Comparison of ENCODE assay signal across 9 mouse cellular contexts in the genomic region with DNA sequence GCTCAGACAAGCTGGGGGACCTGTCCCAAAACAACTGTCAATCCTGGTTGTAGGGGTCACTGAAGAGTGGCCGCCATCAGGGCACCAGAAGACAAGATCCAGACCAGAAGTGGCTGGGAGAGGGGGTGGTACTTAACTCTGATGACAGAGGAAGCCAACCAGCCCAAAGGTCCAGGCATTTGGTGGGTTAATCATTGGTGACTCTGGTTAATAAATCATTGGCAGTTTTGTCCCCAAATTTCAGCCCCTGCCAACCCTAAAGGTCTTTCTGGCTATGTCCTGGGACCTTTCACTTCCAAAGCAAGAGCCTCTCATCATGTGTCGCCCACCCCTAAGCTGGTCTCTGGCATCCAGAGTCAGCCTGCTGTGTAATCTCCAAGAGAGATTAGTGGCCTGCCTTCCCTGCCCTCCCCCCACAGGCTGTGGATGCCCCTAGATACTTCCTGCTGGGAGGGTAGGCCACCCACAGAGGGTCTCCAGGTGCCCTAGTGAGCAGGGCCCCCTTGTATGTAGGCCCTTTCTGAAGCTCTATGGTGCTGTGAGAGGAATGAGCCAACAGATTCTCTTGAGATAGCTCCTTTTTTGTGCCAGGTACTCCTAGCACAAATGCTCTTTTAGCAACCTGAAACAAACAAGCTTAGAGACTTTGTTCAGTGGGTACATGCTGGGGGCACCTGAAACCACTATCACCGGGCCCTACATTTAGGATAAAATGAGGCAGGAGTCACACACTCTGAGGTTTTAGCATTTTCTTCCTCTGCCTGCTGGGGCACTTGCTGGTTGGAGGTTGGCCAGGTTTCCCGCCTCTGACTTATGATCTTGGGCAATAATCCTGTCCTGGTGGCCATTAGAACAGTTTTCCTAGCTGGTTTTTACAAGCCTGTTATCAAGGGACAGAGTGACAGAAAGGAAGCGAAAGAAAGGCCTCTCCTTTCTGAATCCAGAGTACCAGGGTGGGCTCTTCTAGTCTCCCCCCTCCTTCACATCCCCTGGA. TPM values are rescaled to one million over a fixed set of nuclear protein-coding genes. Genes with fewer than 3 reads are reported as not detected.
DNase-seq lines count a peak whose midpoint lies in the region; ATAC-seq and TF ChIP-seq lines count a peak whose summit lies in the region.
"Had no signal": no experiment of that assay in that cellular context is flagged by ENCODE, and none has a peak within 500 bp of the region (broad histone marks: within the 10 kb centered on the region; RNA-seq: fewer than 3 reads in every experiment).

No protein-coding gene starts in this region.

- no peak overlapping the region for H3K4me3 ChIP-seq in forebrain, embryonic 10.5 days
- no peak overlapping the region for H3K4me3 ChIP-seq in forebrain, postnatal 0 days (ENCODE audit: low read depth, low read length)
- no peak overlapping the region for H3K4me3 ChIP-seq in neural tube, embryonic 13.5 days
- H3K4me3 ChIP-seq in neural tube, embryonic 15.5 days (replicated peaks), result no peak overlapping the region

- DNase-seq in forebrain, embryonic 10.5 days (ENCODE audit: extremely low spot score, low spot score), result no peak
- no peak for DNase-seq in forebrain, postnatal 0 days
- DNase-seq in neural tube, embryonic 10.5 days (ENCODE audit: extremely low spot score, low spot score), result no peak
- DNase-seq in kidney, postnatal 14 days, result peak; percentile 75
- DNase-seq in spleen, postnatal 4 days (ENCODE audit: low spot score in 2 of 2), result no peak
- no peak for DNase-seq in thymus, postnatal 36 days
- DNase-seq: gastrocnemius, postnatal 14 days had no signal

- H3K9me3 ChIP-seq in forebrain, embryonic 10.5 days, result no peaks in the 10 kb centered on the region
- no peaks in the 10 kb centered on the region for H3K9me3 ChIP-seq in forebrain, postnatal 0 days (ENCODE audit: low read length)
- no peaks in the 10 kb centered on the region for H3K9me3 ChIP-seq in neural tube, embryonic 13.5 days
- no peaks in the 10 kb centered on the region for H3K9me3 ChIP-seq in neural tube, embryonic 15.5 days (replicated peaks)

- no peak overlapping the region for H3K4me2 ChIP-seq in forebrain, postnatal 0 days (ENCODE audit: low read depth)
- no peak overlapping the region for H3K4me2 ChIP-seq in neural tube, embryonic 13.5 days
- no peak overlapping the region for H3K4me2 ChIP-seq in neural tube, embryonic 15.5 days

- H3K27me3 ChIP-seq in forebrain, embryonic 10.5 days (ENCODE audit: poor library complexity, severe bottlenecking), result no peaks in the 10 kb centered on the region
- H3K27me3 ChIP-seq in forebrain, postnatal 0 days (ENCODE audit: insufficient read depth, low read length), result no peaks in the 10 kb centered on the region
- H3K27me3 ChIP-seq in neural tube, embryonic 13.5 days, result no peaks in the 10 kb centered on the region
- H3K27me3 ChIP-seq in neural tube, embryonic 15.5 days (replicated peaks), result no peaks in the 10 kb centered on the region

- no peak for ATAC-seq in forebrain, postnatal 0 days
- ATAC-seq in neural tube, embryonic 13.5 days (ENCODE audit: low read depth), result no peak
- ATAC-seq in neural tube, embryonic 15.5 days (ENCODE audit: low FRiP score), result no peak

- 63% methylated on average over 5 of the region's 5 CpGs for WGBS in forebrain, embryonic 10.5 days
- 76% methylated on average over 5 of the region's 5 CpGs for WGBS in forebrain, postnatal 0 days
- WGBS in neural tube, embryonic 13.5 days, result 48% methylated on average over 5 of the region's 5 CpGs
- WGBS in neural tube, embryonic 15.5 days, result 55% methylated on average over 5 of the region's 5 CpGs

- no peak overlapping the region for H3K9ac ChIP-seq in forebrain, postnatal 0 days
- no peak overlapping the region for H3K9ac ChIP-seq in neural tube, embryonic 13.5 days
- H3K9ac ChIP-seq in neural tube, embryonic 15.5 days (replicated peaks), result 0 out of 2 replicates have a peak overlapping the region, but pooled peaks have one; percentile 17

- peaks cover 90% of the 10 kb centered on the region for H3K4me1 ChIP-seq in forebrain, embryonic 10.5 days
- peaks cover 26% of the 10 kb centered on the region for H3K4me1 ChIP-seq in forebrain, postnatal 0 days (ENCODE audit: insufficient read depth)
- H3K4me1 ChIP-seq in neural tube, embryonic 13.5 days (replicated peaks), result peaks cover 95% of the 10 kb centered on the region
- H3K4me1 ChIP-seq in neural tube, embryonic 15.5 days, result peaks cover 90% of the 10 kb centered on the region

- peak overlapping the region; percentile 65 for H3K27ac ChIP-seq in forebrain, embryonic 10.5 days
- H3K27ac ChIP-seq in forebrain, postnatal 0 days (ENCODE audit: low read depth, low read length), result no peak overlapping the region
- H3K27ac ChIP-seq in neural tube, embryonic 13.5 days (replicated peaks), result peak overlapping the region; percentile 18; the same call in 1 of the 2 replicates
- H3K27ac ChIP-seq in neural tube, embryonic 15.5 days (replicated peaks), result peak overlapping the region; percentile 37; the same call in 1 of the 2 replicates

- peaks cover 19% of the 10 kb centered on the region for H3K36me3 ChIP-seq in forebrain, embryonic 10.5 days (replicated peaks)
- no peaks in the 10 kb centered on the region for H3K36me3 ChIP-seq in forebrain, postnatal 0 days (ENCODE audit: insufficient read depth)
- no peaks in the 10 kb centered on the region for H3K36me3 ChIP-seq in neural tube, embryonic 13.5 days
- H3K36me3 ChIP-seq in neural tube, embryonic 15.5 days, result no peaks in the 10 kb centered on the region

- TF ChIP-seq CTCF in forebrain, postnatal 0 days (IDR thresholded peaks at IDR 0.05; ENCODE audit: low read depth), result no peak

RNA-seq across cellular contexts. Expression of gene Nectin1, which starts 14.5 kb away (rescaled TPM):
- 7.4 and 7.6 TPM in 2 replicates for polyA plus RNA-seq in forebrain, embryonic 10.5 days (2016; fragmentation: Nextera tagmentation; extraction: Ambion mirVana)
- total RNA-seq in forebrain, postnatal 0 days (2014; rRNA removed), result 29.5 and 43.7 TPM in 2 replicates
- polyA plus RNA-seq in forebrain, postnatal 0 days (2015; fragmentation: Nextera tagmentation; extraction: Ambion mirVana), result 7.2 and 11.8 TPM in 2 replicates
- polyA plus RNA-seq in neural tube, embryonic 13.5 days (2015; fragmentation: Nextera tagmentation; extraction: Ambion mirVana), result 12.0 and 14.1 TPM in 2 replicates
- polyA plus RNA-seq in neural tube, embryonic 15.5 days (2015; fragmentation: Nextera tagmentation; extraction: Ambion mirVana), result 14.0 and 14.9 TPM in 2 replicates
